Mouse (Mus musculus) neural tube, embryonic 15.5 days (tissue): ENCODE data around the gene Snx1. TPM values are rescaled to one million over a fixed set of nuclear protein-coding genes. Genes with fewer than 3 reads are reported as not detected.

Experiments
- ATAC-seq: fragments of 200-750 bp; cut with Nextera tagmentation; 2 replicates; pipeline ENCODE4 v1.8.0; 2017; ENCODE audit warnings: mild to moderate bottlenecking, moderate TSS enrichment, moderate library complexity; ENCODE audit not compliant: low FRiP score
- H3K27ac ChIP-seq: fragments of 300-500 bp; sonication (generic); replicated peaks from 2 replicates; pipeline ENCODE4 v1.5.1; 2015; ENCODE audit warnings: mild to moderate bottlenecking, inconsistent platforms
- H3K27me3 ChIP-seq: fragments of 300-500 bp; sonication (generic); replicated peaks from 2 replicates; pipeline ENCODE4 v1.6.1; 2015; ENCODE audit warnings: inconsistent platforms
- H3K36me3 ChIP-seq: fragments of 300-500 bp; sonication (generic); 2 replicates; pipeline ENCODE4 v1.6.1; 2015; ENCODE audit warnings: inconsistent platforms
- H3K4me1 ChIP-seq: fragments of 300-500 bp; sonication (generic); 2 replicates; pipeline ENCODE4 v1.6.1; 2015; ENCODE audit warnings: inconsistent platforms
- H3K4me2 ChIP-seq: fragments of 300-500 bp; sonication (generic); 2 replicates; pipeline ENCODE4 v1.6.1; 2015; ENCODE audit warnings: inconsistent platforms, mild to moderate bottlenecking, moderate library complexity
- H3K4me3 ChIP-seq: fragments of 300-500 bp; sonication (generic); replicated peaks from 2 replicates; pipeline ENCODE4 v1.5.1; 2015; ENCODE audit warnings: mild to moderate bottlenecking, inconsistent platforms
- H3K9ac ChIP-seq: fragments of 300-500 bp; sonication (generic); replicated peaks from 2 replicates; pipeline ENCODE4 v1.6.1; 2015; ENCODE audit warnings: mild to moderate bottlenecking, inconsistent platforms
- H3K9me3 ChIP-seq: fragments of 300-500 bp; sonication (generic); replicated peaks from 2 replicates; pipeline ENCODE4 v1.6.1; 2016; ENCODE audit warnings: inconsistent platforms
- WGBS: fragments of 180-500 bp; shearing (Covaris S2); methylation state at CpG from one replicate; pipeline ENCODE4 v1.1.7; 2015; ENCODE audit warnings: mixed read lengths; 5-methylcytosine and 5-hydroxymethylcytosine counted together
- polyA plus RNA-seq: library from polyadenylated mRNA; unstranded; fragments of >200 nt; fragmentation: Nextera tagmentation; extraction: Ambion mirVana; gene quantifications from 2 replicates; pipeline ENCODE4 v1.2.1, GENCODE M21; 2015

The Snx1 gene
- polyA plus RNA-seq, 1 experiment from 2014 or later = 70.4 TPM

DNA sequence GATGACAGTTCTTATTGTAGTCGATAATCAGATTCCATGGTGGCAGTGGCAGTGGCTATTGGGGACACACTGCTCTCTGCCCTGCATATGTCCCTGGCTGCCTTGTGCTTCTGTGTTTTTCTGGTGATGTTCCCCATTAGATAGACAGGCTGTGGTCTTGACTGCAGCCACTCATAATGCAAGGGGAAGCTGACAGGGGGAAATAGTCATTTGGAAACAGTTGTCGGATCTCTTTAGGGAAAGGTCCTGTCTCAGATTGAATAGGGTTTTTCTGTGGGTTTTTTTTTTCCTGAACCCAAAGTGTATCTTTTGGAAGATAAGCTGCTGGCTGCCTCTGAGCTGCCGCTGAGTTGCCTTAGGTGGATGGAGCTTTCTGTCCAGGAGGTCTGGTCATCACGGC is 44.4 kb downstream of the Snx1 start:
- Histone ChIP-seq H3K36me3 (peaks cover 13% of the 10 kb centered on the region), H3K4me3 (no peak overlapping the region), H3K4me1 (peaks cover 5% of the 10 kb centered on the region), H3K4me2 (no peak overlapping the region), H3K9me3 (no peaks in the 10 kb centered on the region), H3K27ac (no peak overlapping the region), H3K27me3 (no peaks in the 10 kb centered on the region), H3K9ac (no peak overlapping the region)
- 91% methylated on average over 4 of the region's 4 CpGs for WGBS
- no peak for ATAC-seq

DNA sequence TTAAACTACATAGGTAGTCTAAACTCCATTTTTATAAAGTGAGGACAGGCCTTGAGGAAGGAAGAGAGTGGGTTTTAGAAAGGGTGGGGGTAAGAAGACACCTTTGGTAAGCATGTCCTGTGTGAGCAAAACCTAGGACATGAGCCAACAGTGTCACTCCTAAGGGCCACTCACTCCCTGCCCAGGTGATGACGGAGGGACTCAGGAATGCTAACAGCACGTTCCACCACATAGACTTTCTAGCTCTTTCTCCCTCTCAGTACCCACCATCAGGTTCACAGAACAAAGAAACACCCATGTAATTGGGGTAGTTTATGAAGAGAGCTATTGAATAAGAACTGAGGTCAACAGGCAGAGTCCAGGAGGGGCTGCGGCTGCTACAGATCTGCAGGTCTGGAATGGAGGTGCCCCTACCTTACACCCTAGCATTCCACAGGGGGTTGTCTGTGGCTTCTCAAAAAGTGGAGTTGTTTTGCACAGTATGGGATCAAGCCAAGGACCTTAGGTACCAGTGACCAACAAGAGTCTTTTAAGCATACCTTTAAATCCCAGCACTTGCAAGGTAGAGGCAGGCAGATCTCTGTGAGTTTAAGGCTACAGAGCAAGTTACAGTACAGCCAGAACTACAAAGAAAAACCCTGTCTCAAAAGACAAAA is 45.5 kb downstream of the Snx1 start:
- H3K27ac ChIP-seq = no peak overlapping the region
- WGBS = 67% methylated on average over 3 of the region's 3 CpGs
- H3K36me3 ChIP-seq = peaks cover 4% of the 10 kb centered on the region; the same call in 1 of the 2 replicates
- no peak overlapping the region for H3K4me2 ChIP-seq
- H3K4me1 ChIP-seq = peaks cover 5% of the 10 kb centered on the region
- no peaks in the 10 kb centered on the region for H3K27me3 ChIP-seq
- no peak overlapping the region for H3K4me3 ChIP-seq
- no peak overlapping the region for H3K9ac ChIP-seq
- H3K9me3 ChIP-seq = no peaks in the 10 kb centered on the region
- no peak for ATAC-seq

DNA sequence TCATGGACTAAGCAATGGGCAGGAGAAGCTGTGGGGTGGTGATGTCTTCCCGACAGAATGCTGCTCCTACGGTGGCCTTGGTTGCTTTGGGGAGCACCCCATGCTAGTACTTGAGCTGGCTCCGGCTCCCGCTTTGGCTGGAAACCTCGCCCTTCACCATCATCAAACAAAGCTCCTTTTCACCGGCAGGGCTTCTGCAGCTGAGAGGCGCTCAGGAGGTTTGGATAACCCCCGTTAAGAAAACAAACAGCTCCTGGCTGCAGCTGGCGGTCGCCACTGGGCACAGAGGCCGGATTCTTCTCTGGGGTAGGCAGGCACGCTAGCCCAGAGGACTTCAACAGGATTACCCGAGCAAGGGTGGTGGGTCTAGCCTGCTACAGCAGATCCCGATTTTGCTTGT is 47.9 kb downstream of the Snx1 start:
- Histone ChIP-seq H3K4me1 (peaks cover 5% of the 10 kb centered on the region), H3K36me3 (no peaks in the 10 kb centered on the region), H3K27me3 (no peaks in the 10 kb centered on the region), H3K9ac (no peak overlapping the region), H3K4me2 (peak overlapping the region; percentile 32), H3K4me3 (no peak overlapping the region), H3K9me3 (no peaks in the 10 kb centered on the region), H3K27ac (no peak overlapping the region)
- 16% methylated on average over 14 of the region's 14 CpGs for WGBS
- no peak for ATAC-seq

DNA sequence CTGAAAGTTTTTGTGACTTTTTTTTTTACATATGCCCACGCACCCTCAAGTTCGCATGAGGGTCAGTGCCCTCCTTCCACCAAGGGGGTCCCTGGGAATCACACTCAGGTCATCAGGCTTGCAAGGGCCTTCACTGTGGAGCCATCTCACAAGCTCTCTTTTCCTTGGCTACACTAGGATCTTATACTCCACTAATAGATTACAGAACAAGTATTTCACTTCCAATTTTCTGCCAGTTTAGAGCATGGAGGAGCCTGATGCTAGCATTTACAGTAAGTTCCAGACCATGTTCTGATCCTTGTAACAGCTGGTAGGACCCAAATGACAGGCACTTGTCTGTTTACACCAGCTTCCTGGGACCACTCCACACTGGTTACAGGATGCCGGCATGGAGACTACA is 48.3 kb downstream of the Snx1 start:
- WGBS = 70% methylated on average over 3 of the region's 3 CpGs
- Histone ChIP-seq H3K4me2 (peak overlapping the region; percentile 32; the same call in 1 of the 2 replicates), H3K36me3 (no peaks in the 10 kb centered on the region), H3K4me3 (no peak overlapping the region), H3K4me1 (peaks cover 5% of the 10 kb centered on the region), H3K27ac (no peak overlapping the region), H3K27me3 (no peaks in the 10 kb centered on the region), H3K9me3 (no peaks in the 10 kb centered on the region), H3K9ac (no peak overlapping the region)
- no peak for ATAC-seq

DNA sequence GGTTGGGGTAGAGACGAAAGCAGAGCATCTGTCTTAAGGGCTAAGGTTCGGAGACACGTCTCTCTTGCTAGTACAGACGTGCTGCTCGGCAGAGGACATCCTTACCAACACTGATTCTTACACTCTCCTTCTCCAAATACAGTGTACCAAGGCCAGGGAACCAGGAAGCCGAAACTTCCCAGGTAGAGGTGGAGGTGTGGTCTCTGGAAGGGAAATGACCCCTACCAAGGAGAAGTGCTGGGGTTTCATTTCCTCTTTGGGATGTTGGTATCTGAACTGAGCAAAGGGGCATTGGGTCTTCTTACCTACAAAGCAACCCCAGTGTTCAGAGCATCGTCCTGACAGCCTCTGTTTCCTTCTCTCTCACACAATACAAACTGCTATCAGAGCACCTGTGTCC is 53.6 kb downstream of the Snx1 start:
- ATAC-seq = no peak
- Histone ChIP-seq H3K27ac (no peak overlapping the region), H3K4me3 (no peak overlapping the region), H3K9me3 (no peaks in the 10 kb centered on the region), H3K9ac (no peak overlapping the region), H3K27me3 (peaks cover 21% of the 10 kb centered on the region), H3K36me3 (no peaks in the 10 kb centered on the region), H3K4me2 (no peak overlapping the region), H3K4me1 (peaks cover 13% of the 10 kb centered on the region)
- 91% methylated on average over 7 of the region's 7 CpGs for WGBS

DNA sequence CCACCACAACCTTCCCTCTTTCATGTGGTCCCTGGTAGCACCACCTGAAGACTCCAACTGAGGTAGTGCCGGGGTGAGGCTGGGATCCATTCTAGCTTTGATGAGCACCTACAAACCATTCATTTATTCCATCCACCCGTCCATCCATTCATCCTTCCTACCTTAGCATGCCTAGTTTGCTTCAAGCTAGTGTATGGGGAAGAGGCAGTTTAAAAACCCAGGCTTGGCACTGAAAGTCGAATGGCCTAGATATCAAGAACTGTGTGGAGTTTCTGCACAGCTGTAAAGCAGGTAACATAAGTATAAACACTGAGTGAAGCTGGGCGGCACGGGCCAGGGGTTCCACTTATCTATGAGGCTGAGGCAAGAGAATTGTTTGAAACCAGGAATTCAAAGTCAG is 56.2 kb downstream of the Snx1 start:
- WGBS = 88% methylated on average over 5 of the region's 5 CpGs
- Histone ChIP-seq H3K9me3 (no peaks in the 10 kb centered on the region), H3K36me3 (peaks cover 22% of the 10 kb centered on the region), H3K9ac (no peak overlapping the region), H3K4me2 (peak overlapping the region; percentile 96; the same call in 1 of the 2 replicates), H3K27ac (no peak overlapping the region), H3K27me3 (peaks cover 34% of the 10 kb centered on the region), H3K4me1 (peaks cover 13% of the 10 kb centered on the region), H3K4me3 (no peak overlapping the region; the same call in 1 of the 2 replicates)
- no peak for ATAC-seq

DNA sequence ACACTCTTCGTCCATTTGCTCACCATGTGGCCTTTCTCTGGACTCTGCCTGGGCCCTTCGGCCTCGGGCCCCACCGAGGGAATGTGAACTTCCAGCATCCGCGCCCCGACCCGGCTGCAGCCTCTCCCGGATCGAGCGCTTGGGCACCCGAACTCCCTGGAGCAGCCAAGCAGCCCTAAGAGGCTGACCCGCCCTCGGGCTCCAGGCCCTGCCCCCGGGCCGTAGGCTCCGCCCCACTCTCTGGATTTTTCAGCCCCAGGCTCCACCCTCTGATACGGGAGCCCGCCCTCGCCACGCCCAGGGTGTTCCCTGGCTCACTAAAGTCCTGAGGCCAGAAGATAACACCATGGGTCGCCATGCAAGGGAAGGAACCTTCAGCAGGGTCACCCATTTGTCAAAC is 56.8 kb downstream of the Snx1 start, which contains the start of gene Snx22:
Gene Snx22, minus strand, starts transcription at position 137 of the 400 bp plus-strand sequence.
- H3K36me3 ChIP-seq = peaks cover 24% of the 10 kb centered on the region
- H3K27ac ChIP-seq = no peak within 1 kb of the TSS
- peak; percentile 93 for ATAC-seq
- H3K9me3 ChIP-seq = no peaks in the 10 kb centered on the region
- H3K4me3 ChIP-seq = peak within 1 kb of the TSS; percentile 58
- peaks cover 34% of the 10 kb centered on the region for H3K27me3 ChIP-seq
- peak within 1 kb of the TSS; percentile 71 for H3K9ac ChIP-seq
- peaks cover 13% of the 10 kb centered on the region for H3K4me1 ChIP-seq
- peak within 1 kb of the TSS; percentile 96 for H3K4me2 ChIP-seq
- 1% methylated on average over 22 of the region's 22 CpGs for WGBS

DNA sequence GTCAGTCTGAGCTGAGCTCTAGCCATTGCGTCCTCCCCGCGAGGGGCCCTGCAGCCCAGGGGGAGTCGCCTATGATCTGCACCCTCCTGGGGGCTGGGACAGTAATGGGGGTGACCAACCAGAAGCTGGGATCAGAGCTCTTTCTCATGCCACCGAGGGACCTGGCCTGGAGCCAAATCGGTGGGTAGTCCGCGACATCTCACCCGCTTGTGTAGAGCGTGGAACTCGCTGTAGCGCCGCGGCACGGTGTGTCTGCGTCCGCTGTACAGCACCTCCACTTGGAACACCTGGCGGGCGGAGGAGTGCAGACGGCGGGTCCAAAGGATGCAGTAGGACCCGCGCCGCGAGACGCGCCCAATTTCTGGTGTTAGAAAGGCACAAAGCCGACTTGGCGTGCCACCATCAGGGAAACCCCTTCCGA is 57.4 kb downstream of the Snx1 start:
- Histone ChIP-seq H3K4me2 (peak overlapping the region; percentile 96), H3K9ac (peak overlapping the region; percentile 71), H3K27ac (no peak overlapping the region), H3K27me3 (peaks cover 34% of the 10 kb centered on the region), H3K9me3 (no peaks in the 10 kb centered on the region), H3K36me3 (peaks cover 29% of the 10 kb centered on the region), H3K4me3 (peak overlapping the region; percentile 58), H3K4me1 (peaks cover 13% of the 10 kb centered on the region)
- peak; percentile 77 for ATAC-seq
- WGBS = under 1% methylated on average over 30 of the region's 30 CpGs

DNA sequence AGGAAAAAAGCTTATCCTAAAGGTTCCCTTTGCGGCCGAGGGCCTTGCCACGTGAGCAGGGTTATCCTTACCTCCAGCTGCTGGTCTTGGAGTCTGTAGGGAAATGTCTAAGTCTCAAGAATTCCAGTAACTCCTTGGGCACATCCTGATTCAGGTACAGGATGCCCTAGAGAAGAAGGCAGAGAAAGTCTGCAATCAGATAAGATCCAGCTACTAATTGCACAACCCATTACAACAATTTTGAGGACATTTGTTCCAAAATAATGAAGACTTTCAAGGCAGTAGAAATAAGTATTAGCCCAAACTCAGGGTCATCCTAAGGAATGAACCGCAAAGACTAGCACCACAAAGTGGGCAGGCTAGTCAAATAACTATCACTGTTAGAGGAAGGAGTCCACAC is 58.3 kb downstream of the Snx1 start:
- ATAC-seq = no peak
- 66% methylated on average over 4 of the region's 4 CpGs for WGBS
- peaks cover 34% of the 10 kb centered on the region for H3K27me3 ChIP-seq
- no peak overlapping the region for H3K4me2 ChIP-seq
- no peak overlapping the region for H3K4me3 ChIP-seq
- no peak overlapping the region for H3K9ac ChIP-seq
- peaks cover 13% of the 10 kb centered on the region for H3K4me1 ChIP-seq
- no peak overlapping the region for H3K27ac ChIP-seq
- no peaks in the 10 kb centered on the region for H3K9me3 ChIP-seq
- H3K36me3 ChIP-seq = peaks cover 38% of the 10 kb centered on the region

DNA sequence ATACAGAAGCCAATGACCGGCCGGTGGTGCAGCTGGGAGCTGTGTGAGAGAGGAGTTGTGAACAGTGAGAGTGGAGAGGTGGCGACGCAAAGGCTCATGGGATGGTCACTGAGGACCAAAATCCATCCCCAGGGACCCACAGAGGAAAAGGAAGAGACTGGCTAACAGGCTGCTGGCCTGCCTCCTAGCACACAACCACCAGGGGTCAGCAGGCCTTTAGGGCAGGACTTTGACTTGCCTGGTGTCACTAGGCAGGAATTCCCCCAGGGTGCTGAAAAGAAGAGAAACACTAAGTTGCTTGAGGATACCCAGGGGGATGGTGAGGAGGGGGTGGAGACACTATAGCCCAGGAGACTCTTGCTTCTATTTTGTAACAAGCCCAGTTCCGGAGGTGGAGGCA is 58.8 kb downstream of the Snx1 start:
- Histone ChIP-seq H3K36me3 (peaks cover 44% of the 10 kb centered on the region), H3K4me1 (peaks cover 13% of the 10 kb centered on the region), H3K9me3 (no peaks in the 10 kb centered on the region), H3K4me3 (no peak overlapping the region), H3K9ac (no peak overlapping the region), H3K4me2 (no peak overlapping the region), H3K27me3 (peaks cover 34% of the 10 kb centered on the region), H3K27ac (no peak overlapping the region)
- no peak for ATAC-seq
- 21% methylated on average over 5 of the region's 5 CpGs for WGBS

DNA sequence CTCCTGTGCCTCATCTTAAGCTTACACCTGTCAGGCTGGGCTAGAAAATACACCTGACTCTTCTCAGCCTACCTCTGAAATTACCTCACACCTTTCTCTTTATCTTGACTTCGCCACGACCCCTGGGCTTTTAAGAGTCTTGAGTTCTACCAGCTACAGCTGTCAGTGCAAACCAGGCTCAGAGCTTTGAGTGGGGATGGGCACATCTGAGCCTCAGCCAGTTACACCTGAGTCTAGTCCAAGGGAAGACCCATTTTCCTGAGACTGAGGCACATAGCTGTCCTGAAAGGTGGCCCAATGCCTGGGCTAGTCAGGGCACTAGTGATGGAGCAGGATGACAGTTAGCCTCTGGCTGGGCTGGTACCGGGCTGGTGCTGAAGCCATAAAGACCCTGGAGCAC is 59.6 kb downstream of the Snx1 start:
- Histone ChIP-seq H3K4me2 (no peak overlapping the region), H3K9ac (no peak overlapping the region), H3K4me1 (peaks cover 15% of the 10 kb centered on the region), H3K36me3 (peaks cover 45% of the 10 kb centered on the region), H3K27me3 (peaks cover 34% of the 10 kb centered on the region), H3K27ac (no peak overlapping the region), H3K9me3 (no peaks in the 10 kb centered on the region), H3K4me3 (no peak overlapping the region)
- ATAC-seq = no peak
- 87% methylated on average over 3 of the region's 3 CpGs for WGBS

DNA sequence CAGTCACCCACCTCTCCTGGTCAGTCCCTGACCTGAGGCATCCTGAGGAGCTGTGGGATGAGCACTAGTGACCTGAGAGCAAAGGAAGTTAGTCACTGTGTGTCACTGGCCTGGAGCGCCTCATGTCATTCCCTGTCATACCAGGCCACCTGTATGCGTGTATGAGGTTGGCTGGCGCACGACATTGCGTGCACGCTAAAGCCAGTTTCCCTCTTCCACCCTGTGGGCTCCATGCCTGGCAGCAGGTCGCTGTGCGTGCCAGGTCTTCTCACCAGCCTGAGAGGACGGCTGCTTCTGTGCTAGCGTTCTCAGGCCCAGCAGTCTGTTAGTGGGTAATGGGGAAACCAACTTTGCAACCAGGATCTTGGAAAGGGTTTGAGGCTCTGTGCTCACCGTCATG is 62.1 kb downstream of the Snx1 start:
- Histone ChIP-seq H3K27ac (no peak overlapping the region), H3K27me3 (peaks cover 26% of the 10 kb centered on the region), H3K4me3 (no peak overlapping the region), H3K9me3 (no peaks in the 10 kb centered on the region), H3K4me1 (peaks cover 26% of the 10 kb centered on the region), H3K9ac (no peak overlapping the region), H3K36me3 (peaks cover 45% of the 10 kb centered on the region), H3K4me2 (no peak overlapping the region)
- no peak for ATAC-seq
- 97% methylated on average over 11 of the region's 11 CpGs for WGBS
